Mouse (Mus musculus) spleen, adult 12 weeks (tissue): ENCODE measurements around the gene Ncf1.

ENCODE experiments used
- DNase-seq: peaks from one replicate; pipeline ENCODE4 v3.0.0; 2022; ENCODE audit warnings: low spot score

The Ncf1 gene

GRCm38 (mm10) chr5:134243661-134244436 lies 14.4 kb upstream of the Ncf1 start:
- no peak for DNase-seq

DNA sequence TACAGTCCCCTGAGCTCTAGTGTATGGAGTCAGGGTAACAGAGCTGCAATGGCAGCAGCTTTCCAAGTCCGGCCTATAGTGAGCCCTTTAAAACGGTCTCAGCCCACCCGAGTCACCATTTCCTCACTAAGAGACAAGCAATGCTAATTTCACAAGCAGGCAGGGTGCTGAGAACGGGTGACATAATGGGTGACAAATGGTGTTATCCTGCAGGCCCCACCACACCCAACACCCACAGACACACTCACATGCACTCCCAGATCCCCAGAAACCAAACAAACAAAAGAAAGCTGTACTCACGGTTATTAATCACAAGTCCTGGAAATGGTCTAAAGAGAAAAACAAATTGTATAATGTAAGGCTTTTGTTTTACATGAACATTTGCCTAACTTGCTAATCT lies 12.4 kb upstream of the Ncf1 start:
- no peak for DNase-seq

DNA sequence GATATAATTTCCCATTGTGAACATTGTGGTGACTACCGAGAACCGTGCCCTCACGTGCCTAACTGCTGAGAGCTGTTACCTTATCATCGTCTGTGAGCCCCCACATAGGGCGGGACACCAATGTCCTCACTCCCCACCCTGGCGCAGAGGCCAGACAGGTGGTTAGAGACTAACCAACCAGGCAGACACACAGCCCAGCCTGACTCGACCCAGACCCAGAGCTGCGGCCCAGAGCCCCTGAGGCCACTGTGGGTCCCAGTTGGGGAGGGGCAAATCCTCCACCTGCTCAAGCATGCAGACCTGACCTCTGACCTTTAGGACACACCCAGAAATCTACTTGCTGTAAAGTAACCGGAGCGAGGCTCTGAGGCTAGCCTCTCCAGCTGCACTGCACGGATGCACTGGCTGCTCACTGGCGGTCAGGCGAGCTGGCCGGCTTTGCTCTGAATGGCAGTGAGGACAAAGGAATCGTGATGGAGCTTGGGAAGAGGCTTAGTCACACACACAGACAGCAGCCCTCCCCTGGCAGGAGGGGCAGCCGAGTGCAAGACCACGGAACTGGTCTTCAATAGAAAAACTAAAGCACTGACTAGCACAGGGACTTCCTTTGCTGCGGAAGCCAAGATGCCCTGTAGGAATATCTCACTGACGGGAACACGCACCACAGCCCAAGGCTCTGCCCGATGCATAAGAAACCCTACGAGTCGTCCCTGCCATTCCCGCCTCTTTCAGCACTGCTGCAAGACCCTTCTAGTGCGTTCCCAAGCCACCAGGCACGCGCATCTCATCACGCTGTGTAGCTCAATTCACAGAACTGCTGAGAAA lies 8.7 kb upstream of the Ncf1 start:
- DNase-seq, result no peak

DNA sequence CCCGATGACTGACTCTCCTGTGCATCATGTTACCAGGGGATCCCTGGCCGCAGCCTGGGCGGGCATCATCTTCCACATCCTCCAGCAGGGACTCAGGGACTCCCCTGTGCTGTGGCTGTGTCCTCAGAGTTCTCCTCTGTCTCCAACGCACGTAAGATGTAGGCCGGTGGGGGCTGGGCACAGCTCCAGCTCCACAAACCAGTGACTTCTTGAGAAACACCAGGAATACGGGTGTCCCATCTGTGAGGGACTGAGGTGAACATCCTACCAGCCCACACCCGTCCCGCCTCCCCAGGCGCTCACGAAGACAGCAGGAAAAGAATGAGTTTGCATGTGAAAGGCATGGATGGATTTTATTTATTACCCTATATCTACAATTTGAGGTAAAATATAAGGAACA lies 8.1 kb upstream of the Ncf1 start:
- DNase-seq, result no peak

GRCm38 (mm10) chr5:134236796-134237195 lies 7.4 kb upstream of the Ncf1 start:
- peak; percentile 60 for DNase-seq

DNA sequence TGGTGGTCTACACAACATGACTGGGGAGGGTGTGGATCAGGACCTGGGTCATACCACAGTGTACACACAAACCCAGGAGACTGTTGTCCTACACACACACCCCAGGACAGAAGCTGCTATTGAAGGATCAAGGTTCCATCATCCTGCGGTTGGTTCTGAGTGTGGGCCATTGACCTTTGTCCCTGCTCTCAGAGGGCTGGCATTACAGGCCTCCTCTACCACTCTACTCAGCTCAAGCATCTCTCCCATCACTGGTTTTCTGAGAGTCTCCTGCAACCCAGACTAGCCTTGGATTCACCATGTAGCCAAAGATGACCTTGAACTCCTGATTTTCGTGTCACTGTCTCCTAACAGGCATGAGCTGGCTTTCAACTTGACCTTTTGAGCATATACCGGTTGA lies 6.8 kb upstream of the Ncf1 start:
- no peak for DNase-seq

GRCm38 (mm10) chr5:134235111-134235510 lies 5.7 kb upstream of the Ncf1 start:
- DNase-seq, result no peak

DNA sequence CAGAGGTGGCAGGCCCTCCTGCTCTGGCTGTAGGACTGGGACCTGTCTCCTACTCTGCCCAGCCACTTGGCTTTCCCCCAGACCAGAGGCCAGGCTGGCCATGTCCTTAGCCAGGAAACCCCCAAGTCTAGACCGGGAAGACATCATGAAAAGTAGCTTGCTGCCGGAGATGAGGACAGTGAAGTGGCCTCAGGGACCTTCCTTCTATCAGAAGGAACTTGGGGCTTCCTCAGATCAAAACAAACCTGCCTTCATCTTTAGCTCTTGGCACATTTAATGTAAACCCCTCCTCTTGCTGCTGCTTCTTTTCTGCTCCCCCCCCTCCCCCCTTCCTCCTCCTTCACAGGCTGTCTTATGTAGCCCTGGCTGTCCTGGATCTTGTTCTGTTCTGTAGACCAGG lies 4.8 kb upstream of the Ncf1 start:
- DNase-seq, result no peak

GRCm38 (mm10) chr5:134233244-134233651 lies 3.8 kb upstream of the Ncf1 start:
- DNase-seq, result no peak

DNA sequence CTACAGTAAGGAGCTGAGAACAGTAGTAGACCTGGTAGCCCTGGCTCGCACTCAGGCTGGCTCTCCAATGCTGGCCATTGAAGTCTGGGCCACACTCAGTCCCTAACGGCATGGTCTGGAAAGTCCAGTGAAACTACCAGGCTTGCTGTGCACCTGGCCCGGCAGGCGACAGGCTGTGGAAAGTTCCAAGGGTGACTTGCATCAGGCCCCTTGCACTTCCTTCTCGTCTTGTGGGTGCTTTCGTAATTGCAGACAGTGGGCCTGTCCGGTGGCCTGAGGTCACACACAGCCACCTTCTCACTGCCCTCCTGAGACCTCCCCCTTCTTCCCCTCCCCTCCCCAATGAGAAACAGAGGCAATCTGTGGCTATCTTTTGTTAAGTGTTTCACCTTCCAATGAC lies 3.1 kb upstream of the Ncf1 start:
- DNase-seq, result peak; percentile 36

DNA sequence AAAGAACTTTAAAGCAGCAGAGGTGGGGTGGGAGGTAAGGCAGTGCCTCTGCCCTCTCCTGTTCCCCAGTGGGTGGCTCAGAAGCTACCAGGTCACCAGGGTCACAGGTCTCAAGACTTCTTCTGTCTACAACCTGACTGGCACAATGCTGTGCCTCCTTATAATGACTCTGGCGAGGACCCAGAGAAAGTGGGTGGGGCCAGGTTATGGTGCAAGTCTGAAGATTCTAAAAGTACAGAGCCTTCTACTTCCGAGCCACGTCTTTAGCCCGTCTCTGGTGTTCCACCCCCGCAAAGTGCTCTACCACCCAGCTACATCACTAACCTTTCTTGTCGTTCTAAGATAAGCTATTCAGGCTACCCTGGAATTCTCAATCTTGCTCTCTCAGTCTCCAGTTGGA lies 2.7 kb upstream of the Ncf1 start:
- peak; percentile 35 for DNase-seq

DNA sequence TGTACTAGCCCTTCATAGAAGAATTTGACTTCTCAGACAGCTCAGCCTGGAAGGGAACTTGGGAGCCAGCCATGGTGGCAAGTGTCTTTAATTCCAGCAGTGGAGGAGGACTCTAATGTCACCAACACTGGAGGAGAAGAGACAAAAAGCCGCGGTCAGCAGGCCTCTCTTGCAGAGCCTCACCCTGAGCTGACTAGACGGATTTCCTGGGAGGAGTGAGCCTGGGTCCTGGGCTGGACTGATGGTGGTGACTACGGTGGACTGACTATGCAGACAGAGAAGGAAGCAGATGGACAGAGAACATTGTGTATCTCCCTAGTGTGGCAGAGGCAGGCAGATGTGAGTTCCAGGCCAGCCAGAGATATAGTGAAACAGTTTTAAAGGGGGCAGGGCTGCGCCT lies 2.0 kb upstream of the Ncf1 start:
- DNase-seq, result no peak

DNA sequence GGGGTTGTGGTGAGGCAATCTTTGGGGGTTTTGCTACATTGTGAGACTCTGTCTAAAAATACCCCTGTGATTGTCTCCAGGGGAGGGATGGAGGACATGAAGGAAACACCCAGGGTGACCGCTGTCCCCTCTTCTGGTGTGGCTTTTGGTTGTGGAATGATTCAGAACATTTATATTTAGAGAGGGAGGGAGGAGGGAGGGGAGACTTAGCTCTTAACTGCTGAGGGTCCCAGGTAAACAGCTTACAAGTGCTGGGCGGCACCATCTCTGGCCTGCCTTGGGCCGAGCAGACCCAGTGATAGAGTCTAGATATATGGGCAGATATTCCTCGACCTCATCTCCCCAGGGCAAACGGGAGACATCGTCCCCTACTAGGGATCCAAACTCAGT lies 1.2 kb downstream of the Ncf1 start:
- DNase-seq, result no peak

GRCm38 (mm10) chr5:134227574-134228248 lies 1.7 kb downstream of the Ncf1 start:
- peak; percentile 31 for DNase-seq

- no peak for DNase-seq
Observed at GRCm38 (mm10) chr5:134226946-134227345, 2.5 kb downstream of the Ncf1 start.

- DNase-seq, result no peak
Observed at GRCm38 (mm10) chr5:134225110-134225901, 4.1 kb downstream of the Ncf1 start.

GRCm38 (mm10) chr5:134221708-134222150 lies 7.7 kb downstream of the Ncf1 start:
- DNase-seq, result no peak

DNA sequence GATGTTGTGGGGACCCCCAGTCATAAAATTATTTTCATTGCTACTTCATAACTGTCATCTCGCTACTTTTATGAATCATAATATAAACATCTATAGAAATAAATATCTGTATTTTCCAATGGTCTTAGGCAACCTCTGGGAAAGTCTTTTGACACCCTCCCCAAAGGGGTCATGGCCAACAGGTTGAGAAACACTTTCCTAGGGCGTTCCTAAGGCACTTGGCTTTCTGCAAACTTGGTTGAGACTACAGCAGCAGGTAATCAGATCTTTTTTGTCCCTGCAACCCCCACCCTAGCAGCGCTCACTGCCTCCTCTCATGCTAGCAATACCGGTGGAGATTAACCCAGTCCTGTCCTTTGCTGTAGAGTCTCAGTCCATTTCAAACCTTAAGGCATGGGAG lies 8.1 kb downstream of the Ncf1 start:
- DNase-seq, result no peak

DNA sequence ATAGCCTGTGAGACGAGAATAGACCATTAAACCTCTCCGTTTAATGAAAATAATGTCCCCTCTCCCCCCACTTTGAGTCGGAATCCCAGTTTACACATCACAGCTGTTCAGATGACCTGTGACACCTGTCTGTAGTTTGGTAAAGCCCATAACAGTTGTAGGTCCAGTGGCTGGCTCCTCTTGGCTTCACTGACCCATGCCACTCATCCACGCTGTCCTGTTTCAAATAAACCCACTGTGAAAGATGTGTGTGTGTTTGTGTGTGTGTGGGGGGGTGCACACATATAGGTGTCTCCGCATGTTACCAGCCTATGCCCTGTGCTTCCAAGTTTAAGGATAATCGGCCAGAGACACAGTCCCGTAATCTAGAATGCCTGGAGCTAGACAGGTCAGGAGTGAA lies 11.5 kb downstream of the Ncf1 start:
- no peak for DNase-seq

DNA sequence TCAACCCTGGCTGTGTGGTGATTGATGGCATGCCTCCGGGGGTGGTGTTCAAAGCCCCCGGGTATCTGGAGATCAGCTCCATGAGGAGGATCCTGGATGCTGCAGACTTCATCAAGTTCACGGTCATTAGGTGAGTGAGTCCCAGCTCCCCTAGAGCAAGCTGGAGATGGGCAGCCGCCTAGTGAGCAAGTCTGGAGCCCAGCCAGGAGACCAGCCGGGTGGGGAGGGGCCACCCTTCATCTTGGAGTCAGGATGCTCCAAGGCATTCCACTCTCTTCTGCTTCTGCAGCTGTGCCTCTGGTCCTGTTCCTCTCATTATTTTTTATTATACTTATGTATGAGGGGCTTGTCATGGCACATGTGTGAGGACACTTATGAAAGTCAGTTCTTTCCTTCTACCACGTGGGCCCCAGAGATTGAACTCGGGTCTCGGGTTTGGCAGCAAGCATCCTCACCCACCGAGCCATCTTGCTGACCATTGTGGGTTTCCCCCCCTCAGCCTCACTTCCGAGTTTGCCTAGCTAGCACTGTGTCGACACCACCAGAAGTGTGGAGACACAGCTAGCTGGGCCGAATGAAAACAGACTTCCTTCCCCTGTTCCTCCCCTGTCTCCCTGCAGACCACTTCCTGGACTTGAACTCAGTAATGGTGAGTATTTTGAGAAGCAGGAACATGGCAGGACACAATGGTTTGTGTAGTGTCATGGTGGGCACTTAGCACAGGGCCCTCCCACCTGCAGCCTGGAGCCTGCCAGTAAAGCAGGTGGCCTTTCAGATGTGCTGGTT lies 15.2 kb downstream of the Ncf1 start:
- no peak for DNase-seq

DNA sequence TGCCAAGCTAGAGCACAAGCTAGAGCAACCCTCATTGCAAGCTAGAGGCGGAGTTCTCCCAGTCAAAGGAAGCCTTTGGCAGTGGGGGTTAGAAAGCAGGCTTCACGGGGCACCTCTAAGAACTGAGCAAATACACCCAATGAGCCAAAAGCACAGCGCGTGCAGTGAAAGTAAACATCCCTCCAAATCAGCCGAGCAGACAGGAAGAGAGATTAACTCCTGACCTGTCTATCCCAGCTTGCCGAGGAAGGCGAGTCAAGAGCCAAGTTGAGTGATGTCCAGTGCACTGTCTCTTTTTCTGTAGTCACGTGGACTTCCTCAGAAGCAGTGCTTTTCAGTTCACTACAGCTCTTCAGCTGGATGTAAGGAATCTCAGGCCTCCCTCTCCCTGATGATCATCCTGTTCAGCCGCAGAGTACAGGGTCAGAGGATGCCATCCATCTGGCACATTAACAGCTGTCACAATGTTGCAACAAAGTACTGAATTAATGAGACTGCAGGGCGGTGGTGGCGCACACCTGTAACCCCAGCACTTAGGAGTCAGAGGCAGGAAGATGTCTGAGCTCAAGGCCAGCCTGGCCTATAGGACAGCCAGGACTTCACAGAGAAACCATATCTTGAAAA lies 19.4 kb downstream of the Ncf1 start:
- no peak for DNase-seq
